ENCODE assay signal across 17 mouse cellular contexts in genomic region chr8:46848011-46848641, GRCm38 (mm10).
DNase-seq lines count a peak whose midpoint lies in the region; ATAC-seq lines count a peak whose summit lies in the region.
"Had no signal": no experiment of that assay in that cellular context is flagged by ENCODE, and none has a peak within 500 bp of the region (broad histone marks: within the 10 kb centered on the region; RNA-seq: fewer than 3 reads in every experiment).

No protein-coding gene starts in this region.

- peak overlapping the region; percentile 13; the same call in 1 of the 2 replicates for H3K27ac ChIP-seq in kidney, embryonic 16.5 days (ENCODE audit: low read length)
- H3K27ac ChIP-seq in intestine, embryonic 15.5 days, result peak overlapping the region; percentile 73
- peak overlapping the region; percentile 46; the same call in 1 of the 2 replicates for H3K27ac ChIP-seq in limb, embryonic 10.5 days
- H3K27ac ChIP-seq: embryonic facial prominence, embryonic 12.5 days; heart, embryonic 13.5 days; hindbrain, embryonic 15.5 days had no signal

- no peak for DNase-seq in kidney, adult 8-10 months
- DNase-seq in limb, embryonic 10.5 days (ENCODE audit: low spot score), result no peak
- no peak for DNase-seq in Muller cell, postnatal 12 days (ENCODE audit: inconsistent ontology term)
- DNase-seq: adrenal gland, adult 8-10 months; adrenal gland, postnatal 36 days; cerebellum, adult 11-12 months; cerebellum, adult 9-10 months; cerebellum, postnatal 25 days; gastrocnemius, postnatal 10 days; heart, postnatal 36 days had no signal

- H3K36me3 ChIP-seq in kidney, embryonic 16.5 days (ENCODE audit: insufficient read depth, low read length), result peaks cover 16% of the 10 kb centered on the region
- 0 out of 2 replicates have a peak, but pooled peaks cover 9% of the 10 kb centered on the region for H3K36me3 ChIP-seq in intestine, embryonic 15.5 days
- H3K36me3 ChIP-seq in limb, embryonic 10.5 days, result peaks cover 25% of the 10 kb centered on the region

- H3K9ac ChIP-seq in kidney, embryonic 16.5 days (replicated peaks; ENCODE audit: low read length), result no peak overlapping the region
- H3K9ac ChIP-seq in intestine, embryonic 15.5 days, result no peak overlapping the region
- H3K9ac ChIP-seq: embryonic facial prominence, embryonic 12.5 days; heart, embryonic 13.5 days; hindbrain, embryonic 15.5 days had no signal

- peaks cover 57% of the 10 kb centered on the region for H3K4me1 ChIP-seq in kidney, embryonic 16.5 days (ENCODE audit: insufficient read depth, low read length)
- 0 out of 2 replicates have a peak, but pooled peaks cover 17% of the 10 kb centered on the region for H3K4me1 ChIP-seq in intestine, embryonic 15.5 days (replicated peaks)
- H3K4me1 ChIP-seq in limb, embryonic 10.5 days, result peaks cover 22% of the 10 kb centered on the region
- H3K4me1 ChIP-seq: hindbrain, embryonic 15.5 days had no signal

- H3K4me2 ChIP-seq in kidney, embryonic 16.5 days (replicated peaks; ENCODE audit: low read depth, low read length), result no peak overlapping the region
- no peak overlapping the region for H3K4me2 ChIP-seq in intestine, embryonic 15.5 days (replicated peaks)
- H3K4me2 ChIP-seq: embryonic facial prominence, embryonic 12.5 days; heart, embryonic 13.5 days; hindbrain, embryonic 15.5 days had no signal

- no peaks in the 10 kb centered on the region for H3K9me3 ChIP-seq in kidney, embryonic 16.5 days (ENCODE audit: low read length)
- H3K9me3 ChIP-seq in intestine, embryonic 15.5 days, result no peaks in the 10 kb centered on the region
- H3K9me3 ChIP-seq in limb, embryonic 10.5 days (replicated peaks), result no peaks in the 10 kb centered on the region
- H3K9me3 ChIP-seq: embryonic facial prominence, embryonic 12.5 days; heart, embryonic 13.5 days; hindbrain, embryonic 15.5 days had no signal

- 72% methylated on average over 6 of the region's 6 CpGs for WGBS in kidney, embryonic 16.5 days
- 70% methylated on average over 6 of the region's 6 CpGs for WGBS in intestine, embryonic 15.5 days
- WGBS in limb, embryonic 10.5 days, result 92% methylated on average over 6 of the region's 6 CpGs

- no peaks in the 10 kb centered on the region for H3K27me3 ChIP-seq in kidney, embryonic 16.5 days (ENCODE audit: insufficient read depth, low read length)
- H3K27me3 ChIP-seq in intestine, embryonic 15.5 days (replicated peaks), result no peaks in the 10 kb centered on the region
- no peaks in the 10 kb centered on the region for H3K27me3 ChIP-seq in limb, embryonic 10.5 days (ENCODE audit: low read depth, poor library complexity, severe bottlenecking)
- H3K27me3 ChIP-seq: embryonic facial prominence, embryonic 12.5 days; heart, embryonic 13.5 days; hindbrain, embryonic 15.5 days had no signal

- no peak for ATAC-seq in kidney, embryonic 16.5 days (ENCODE audit: low FRiP score, low TSS enrichment)
- peak; percentile 67 for ATAC-seq in intestine, embryonic 15.5 days
- ATAC-seq in megakaryocyte-erythroid progenitor cell, adult 5-6 weeks (replicated peaks; ENCODE audit: low FRiP score, low TSS enrichment, poor library complexity, severe bottlenecking), result no peak
- ATAC-seq: forebrain, embryonic 16.5 days had no signal

- no peak overlapping the region for H3K4me3 ChIP-seq in kidney, embryonic 16.5 days (ENCODE audit: low read length)
- no peak overlapping the region for H3K4me3 ChIP-seq in intestine, embryonic 15.5 days (replicated peaks)
- H3K4me3 ChIP-seq in limb, embryonic 10.5 days, result no peak overlapping the region
- H3K4me3 ChIP-seq: embryonic facial prominence, embryonic 12.5 days; heart, embryonic 13.5 days; hindbrain, embryonic 15.5 days had no signal

Comparison
In these comparisons a context has a peak if more than half of its experiments do, and no peak if none do; other contexts are left out.
1. H3K27ac ChIP-seq: peak in every context shown above with its lines; median percentile 73 in intestine, embryonic 15.5 days; 46 in limb, embryonic 10.5 days; 13 in kidney, embryonic 16.5 days.